Mouse (Mus musculus): ENCODE data around the gene Dmac2.
"Not testable (repeated sequence)": the region's sequence is repeated elsewhere in the genome, so short reads cannot be mapped to it uniquely, and the experiment has no call there.

The Dmac2 gene

DNA sequence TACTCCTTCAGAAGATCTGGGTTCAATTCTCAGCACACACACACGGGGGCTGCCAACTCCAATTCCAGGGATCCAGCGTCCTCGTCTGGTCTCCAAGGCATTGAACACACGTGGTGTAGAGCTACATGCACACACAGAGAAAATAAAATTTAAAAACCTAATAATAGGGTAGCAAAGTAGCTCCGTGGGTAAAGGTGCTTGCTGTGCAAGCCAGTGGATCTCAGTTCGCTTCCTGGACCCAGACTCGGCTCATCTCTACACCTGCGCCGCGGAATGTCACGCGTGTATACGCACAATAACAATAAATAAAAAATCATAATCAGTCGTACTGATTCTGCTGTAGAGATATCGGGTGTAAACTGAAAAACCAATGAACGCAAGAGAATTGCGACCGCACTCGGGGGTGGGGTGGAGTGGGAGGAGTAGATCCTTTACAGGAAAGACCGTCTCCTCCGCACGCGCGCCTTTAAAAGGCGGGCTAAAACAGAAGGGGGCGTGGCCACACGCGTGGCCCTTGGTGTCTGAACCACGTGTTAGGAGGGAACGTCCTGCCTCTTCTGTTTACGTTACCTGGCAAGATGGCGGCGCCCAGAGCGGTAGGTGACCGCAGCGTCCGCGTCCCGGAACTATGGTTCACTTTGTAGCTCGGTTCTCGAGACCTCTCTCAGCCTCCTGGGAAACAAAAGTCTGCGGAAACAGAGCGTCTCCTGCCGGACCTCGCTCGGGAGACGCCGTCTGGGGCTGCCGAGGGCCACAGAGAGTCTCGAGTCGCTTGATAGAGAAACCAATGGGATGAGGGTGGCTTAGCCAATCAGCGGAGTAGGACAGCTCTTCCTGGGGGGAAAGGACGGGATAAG lies at the start of gene Dmac2:
TSS of gene Dmac2 (plus strand) at position 550 of the 857 bp plus-strand sequence.
- peak; percentile 85 to 94 for DNase-seq (ENCODE audit: low read depth in 2 of 2, low spot score in 2 of 2)

DNA sequence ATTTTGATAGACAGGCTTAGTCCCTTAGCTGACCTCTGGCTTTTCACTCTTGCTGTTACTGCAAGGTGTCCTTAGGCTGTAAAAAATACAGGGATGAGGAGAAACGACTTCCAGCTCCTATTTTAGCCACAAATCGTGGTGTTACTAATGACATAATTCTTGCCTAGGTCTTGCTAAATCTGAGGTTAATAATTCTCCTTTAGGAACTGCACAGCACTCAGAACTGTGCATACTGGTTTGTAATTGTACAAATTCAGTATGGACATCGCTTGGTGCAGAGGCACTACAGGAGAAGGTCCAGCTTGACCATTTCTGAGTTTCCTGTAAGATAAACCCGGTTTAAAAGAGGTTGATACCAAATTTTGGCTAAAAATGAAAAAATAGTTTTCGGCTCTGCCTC lies 45.4 kb upstream of the Dmac2 start:
- not testable (repeated sequence) for DNase-seq (ENCODE audit: low read depth in 2 of 2, low spot score in 2 of 2)

DNA sequence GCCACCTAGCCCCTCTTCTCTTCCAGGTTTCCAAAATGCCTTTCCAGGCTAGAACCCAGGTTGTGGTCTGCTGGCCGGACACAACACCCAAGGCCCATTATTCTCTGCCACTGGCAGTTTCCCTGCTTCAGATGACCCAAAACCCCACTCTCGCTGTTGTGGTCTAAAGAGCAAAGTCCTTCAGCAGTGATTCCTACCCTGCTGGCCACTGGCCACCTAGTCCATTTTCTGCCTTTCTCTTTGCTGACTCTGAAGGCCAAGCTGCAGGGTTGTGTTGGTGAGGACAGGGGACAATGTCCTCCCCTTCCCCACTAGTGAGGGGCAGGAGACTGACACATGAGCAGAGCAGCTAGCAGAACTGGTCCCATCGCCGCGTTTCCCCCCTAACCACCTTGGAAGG lies 44.1 kb upstream of the Dmac2 start:
- no peak for DNase-seq (ENCODE audit: low read depth in 2 of 2, low spot score in 2 of 2)

DNA sequence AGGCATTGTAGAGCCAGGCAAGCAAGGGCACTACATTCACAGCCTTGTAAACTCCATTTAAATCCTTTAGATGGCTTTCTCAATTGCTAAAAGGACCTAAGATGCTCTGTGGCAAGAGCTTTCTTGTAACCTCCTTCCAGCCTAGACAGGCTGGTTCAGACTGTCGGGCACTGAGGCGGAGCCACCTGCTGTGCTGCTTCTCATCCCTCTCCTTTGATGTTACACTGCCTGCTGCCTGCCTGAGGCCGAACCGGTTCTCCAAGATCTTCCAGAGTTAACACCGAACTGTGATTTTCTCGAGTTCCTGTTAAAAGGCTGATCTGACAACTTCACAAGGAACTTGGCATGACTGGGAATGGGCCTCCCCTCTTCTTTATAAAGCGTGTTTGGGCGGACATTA lies 43.3 kb upstream of the Dmac2 start:
- DNase-seq (ENCODE audit: low read depth in 2 of 2, low spot score in 2 of 2), result no peak

DNA sequence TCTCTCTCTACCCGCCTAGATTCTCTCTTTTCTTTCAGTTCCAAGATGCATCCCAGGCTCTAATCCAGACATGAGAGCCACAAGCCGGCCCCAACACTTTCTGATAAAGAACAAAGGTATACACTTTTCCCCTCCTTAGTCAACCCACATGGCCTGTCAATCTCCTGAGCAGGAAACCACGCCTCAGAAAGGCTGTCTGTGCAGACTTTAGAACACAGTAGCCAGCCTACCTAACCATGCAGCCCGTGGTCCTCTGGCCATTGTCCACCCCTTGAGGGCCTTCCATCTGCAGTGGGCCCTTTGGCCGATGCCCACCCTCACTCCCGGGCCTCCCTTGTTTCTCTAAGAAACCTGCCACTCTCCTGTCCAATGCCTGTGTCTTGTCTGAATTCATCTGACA lies 42.9 kb upstream of the Dmac2 start:
- DNase-seq (ENCODE audit: low read depth in 2 of 2, low spot score in 2 of 2), result peak in 1 of 2 experiments; percentile 21

DNA sequence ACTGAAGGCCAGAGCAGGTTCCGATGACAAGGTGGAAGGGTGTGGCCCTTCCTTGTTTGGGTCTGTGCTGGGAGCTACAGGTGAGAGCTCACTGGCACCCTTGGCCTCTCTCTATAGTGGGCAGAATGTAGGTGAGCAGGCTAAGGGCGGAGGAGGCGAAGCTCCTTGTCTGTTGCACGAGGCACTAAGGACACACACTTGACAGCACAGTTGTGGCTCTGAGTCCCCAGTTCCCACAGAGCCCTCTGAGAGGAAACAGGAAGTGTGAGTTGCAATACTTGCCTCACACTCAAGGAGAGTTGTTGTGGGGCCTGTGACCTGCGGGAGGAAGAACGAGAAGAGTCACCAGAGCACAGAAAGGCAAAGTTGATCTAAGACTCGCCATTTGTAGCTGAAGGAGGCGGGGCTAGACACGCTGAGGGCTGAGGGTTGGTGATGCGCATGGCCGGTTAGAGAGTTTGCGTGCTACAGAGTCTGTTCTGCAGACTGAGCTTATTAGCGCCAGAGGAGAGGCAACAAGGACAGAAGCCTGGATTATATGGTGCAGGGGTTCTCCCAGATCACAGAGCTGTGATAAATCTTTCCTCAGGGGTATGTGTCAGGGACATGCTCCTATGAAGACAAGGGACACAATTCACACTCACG lies 42.3 kb upstream of the Dmac2 start:
- DNase-seq (ENCODE audit: low read depth in 2 of 2, low spot score in 2 of 2), result peak; percentile 17 to 30

DNA sequence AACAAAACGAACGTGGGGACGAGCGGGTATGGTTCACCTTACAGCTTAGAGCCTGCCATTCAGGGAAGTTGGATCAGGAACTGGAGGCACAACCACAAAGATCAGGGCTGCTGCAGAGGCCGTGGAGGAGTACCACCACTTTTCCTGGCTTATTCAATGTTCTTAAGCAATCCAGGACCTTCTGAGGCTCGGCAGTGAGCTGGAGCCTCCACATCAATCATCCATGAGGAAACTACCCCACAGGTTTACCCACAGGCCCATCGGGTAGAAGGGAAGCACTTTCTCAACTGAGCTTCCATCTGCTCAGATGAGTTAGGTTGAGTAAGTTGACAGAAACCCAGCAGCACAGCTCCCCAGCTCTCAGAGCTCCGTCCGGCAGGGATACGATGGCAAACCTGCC lies 39.8 kb upstream of the Dmac2 start:
- no peak for DNase-seq (ENCODE audit: low read depth in 2 of 2, low spot score in 2 of 2)

DNA sequence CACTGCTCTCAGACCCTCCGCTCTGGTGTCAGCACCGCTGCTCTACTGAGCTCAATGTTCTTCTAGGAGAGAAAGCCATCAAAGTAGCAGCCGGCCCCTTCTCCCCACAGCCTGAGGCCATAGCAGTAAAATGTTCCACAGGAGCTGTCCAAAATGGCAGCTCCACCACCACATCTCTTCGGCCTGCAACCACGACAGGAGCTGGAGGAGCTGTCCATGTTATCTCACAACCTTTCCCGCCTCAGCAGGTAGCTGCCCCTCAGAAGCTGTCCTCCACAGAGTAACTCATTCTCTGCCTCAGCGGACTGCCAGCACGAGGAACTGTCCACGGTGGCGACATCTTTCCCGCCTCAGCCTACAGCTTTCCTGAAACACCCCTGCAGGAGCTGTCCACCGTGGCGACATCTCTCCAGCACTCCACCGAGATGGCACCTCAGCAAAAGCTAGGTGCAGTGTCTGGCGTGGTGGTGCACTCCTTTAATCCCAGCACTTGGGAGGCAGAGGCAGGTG lies 36.9 kb upstream of the Dmac2 start:
- no peak for DNase-seq (ENCODE audit: low read depth in 2 of 2, low spot score in 2 of 2)

DNA sequence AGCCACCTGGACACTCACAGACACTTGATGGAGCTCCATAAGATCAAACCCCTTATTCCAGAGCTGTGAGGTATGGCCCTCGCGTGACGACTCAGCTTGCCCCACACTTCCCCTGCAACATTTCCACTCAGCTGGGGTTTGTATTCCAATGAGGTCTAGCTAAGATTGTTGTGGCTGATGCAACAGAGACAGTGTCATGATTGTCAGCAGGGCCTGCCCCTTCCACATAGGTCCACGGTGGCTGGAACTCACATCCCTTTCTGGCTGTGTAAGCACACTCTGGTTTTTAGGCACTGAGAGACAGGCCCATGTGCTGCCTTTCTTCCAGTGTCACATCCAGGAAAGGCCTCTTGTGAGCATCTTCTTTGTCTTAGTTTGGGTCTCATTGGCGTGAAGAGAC lies 34.6 kb upstream of the Dmac2 start:
- DNase-seq (ENCODE audit: low read depth in 2 of 2, low spot score in 2 of 2), result no peak

DNA sequence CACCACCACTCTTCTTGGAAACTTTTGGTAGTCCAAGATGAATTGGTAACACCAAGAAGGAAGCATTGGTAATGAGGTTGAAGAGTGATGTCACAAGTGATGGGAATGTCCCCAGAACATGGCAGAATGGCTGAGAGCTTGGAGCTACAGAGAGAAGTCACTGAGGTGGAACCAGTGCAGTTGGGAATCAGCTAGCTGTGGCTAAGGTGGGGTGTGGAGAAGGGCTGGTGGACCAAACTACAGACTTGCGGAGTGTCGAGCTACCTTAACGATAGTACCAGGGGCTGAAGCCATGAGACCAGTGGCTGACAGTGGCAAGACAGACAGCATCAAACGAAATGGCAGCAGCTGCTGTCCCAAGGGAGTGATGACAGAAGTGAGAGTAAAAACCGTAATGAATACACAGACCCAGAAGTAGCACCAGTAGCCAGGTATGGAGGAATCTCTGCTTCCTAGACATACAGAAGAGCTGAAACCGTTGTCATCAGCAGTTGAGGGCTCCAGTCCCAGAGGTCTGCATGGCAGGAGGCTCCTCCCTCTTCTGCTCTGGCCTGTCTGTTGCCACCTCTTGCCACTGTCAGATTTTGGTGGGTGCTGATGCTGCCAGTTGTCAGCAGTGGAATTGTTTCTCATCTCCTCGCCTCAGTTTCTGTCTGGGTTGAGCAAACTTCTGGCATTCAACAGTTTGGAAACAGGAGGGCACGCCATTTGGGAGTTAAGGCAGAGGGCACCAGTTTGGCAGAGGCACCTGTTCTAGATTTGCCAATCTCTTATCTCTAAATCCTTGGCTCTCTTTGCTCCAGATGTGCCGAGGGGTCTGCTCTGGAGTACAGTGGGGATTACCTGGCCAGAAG lies 33.6 kb upstream of the Dmac2 start:
- no peak for DNase-seq (ENCODE audit: low read depth in 2 of 2, low spot score in 2 of 2)

DNA sequence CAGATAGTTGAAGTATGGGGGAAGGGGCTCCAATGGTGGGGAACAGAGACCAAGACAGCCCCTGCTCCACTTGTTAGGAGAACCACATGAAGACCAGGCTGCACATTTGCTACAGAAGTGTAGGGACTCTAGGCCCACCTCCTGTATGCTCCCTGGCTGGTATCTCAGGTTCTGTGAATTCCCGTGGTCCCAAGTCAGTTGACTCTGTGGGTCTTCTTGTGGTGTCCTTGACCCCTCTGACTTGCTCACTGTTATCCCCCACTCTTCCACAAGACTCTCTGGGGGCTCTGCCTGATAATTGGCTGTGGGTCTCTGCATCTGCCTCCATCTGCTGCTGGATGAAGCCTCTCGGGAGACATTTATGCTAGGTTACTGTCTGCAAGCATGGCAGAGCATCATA lies 28.0 kb upstream of the Dmac2 start:
- no peak for DNase-seq (ENCODE audit: low read depth in 2 of 2, low spot score in 2 of 2)

DNA sequence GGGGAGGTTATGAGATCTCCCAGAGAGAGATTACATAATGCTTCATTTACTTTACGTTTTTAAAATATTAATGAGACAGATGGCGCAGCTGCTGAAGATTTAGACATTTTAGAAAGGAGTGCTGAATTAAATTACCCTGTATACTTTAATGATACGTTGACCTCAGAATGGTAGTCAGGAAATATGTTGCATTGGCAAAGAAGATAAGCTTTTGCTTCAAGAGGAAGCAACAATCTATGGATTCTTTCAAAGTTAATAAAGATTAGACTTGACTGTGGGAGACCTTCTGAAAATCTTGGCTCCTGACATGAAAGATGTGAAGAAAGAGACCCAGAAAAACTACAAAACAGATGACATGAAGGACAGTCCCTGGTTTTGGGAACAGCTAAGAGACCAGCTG lies 25.4 kb upstream of the Dmac2 start:
- no peak for DNase-seq (ENCODE audit: low read depth in 2 of 2, low spot score in 2 of 2)

DNA sequence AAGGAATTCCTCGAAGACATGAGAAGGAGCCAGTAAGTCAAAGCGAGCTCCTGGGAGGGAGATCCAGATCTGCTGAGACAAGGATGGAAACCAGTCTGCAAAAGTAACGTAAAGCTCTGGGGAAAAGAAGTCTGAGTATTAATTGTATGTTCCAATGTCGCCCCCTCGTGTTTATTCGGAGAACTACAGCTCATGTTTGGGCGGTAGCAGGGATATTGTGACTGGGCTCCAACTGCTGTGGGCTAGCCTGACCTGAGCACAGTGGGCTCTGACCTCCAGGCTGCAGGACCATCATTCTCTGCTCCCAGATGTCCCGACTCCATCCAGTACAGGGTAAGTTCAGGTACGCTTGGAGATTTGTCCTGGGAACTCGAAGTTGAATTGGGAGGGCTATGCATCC lies 19.6 kb upstream of the Dmac2 start:
- peak; percentile 74 to 79 for DNase-seq (ENCODE audit: low read depth in 2 of 2, low spot score in 2 of 2)

DNA sequence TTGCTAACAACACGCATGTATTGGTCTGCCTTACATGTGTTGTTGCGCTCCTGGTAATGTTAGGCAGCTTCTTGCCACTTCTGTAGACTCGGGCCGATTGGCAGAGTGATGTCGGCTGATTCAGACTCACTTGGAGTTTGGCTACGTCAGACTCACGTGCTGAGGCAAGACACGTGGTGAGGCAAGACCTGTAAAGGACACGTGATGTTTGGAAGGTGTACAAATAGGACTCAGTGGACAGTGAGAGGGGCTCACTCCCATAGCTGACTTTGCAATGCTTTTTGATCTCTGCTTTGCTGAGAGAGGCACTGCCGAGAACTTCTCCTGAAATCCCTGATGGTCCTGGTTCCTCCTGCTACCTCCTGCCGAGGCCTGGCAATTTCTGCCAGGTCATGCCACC lies 18.5 kb upstream of the Dmac2 start:
- DNase-seq (ENCODE audit: low read depth in 2 of 2, low spot score in 2 of 2), result no peak

DNA sequence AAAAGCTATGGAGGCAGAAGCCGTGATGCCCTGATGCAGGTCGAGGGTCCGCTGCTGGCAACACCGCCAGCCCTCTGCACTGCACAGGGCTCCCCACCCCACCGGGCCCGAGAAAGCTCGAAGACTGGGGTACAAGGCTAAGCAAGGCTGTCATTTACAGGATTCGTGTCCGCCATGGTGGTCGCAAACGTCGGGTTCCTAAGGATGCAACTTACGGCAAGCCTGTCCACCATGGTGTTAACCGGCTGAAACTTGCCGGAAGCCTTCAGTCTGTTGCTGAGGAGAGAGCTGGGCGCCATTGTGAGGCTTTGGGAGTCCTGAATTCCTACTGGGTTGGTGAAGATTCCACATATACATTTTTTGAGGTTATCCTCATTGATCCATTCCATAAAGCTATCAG lies 17.9 kb upstream of the Dmac2 start:
- DNase-seq (ENCODE audit: low read depth in 2 of 2, low spot score in 2 of 2), result no peak

DNA sequence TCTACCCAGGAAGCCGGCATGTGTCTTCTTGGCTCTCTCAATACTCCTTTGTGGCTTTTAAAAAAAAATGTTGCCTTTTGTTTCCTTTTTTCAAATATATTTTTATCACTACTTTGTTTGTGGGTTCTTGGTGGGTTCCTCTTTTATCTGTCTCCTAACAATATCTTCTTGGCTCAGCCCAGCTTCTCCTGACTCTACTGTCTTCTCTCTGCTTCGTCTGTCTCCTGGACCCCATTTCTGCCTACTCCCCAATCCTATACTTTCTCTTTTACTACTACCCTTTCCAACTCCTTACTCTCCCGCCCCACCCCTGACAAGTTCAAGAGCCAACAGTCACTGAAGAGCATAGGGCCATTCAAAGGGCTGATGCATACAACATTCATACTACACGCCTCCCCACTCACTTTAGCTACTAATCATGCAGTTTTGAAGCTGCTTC lies 12.6 kb upstream of the Dmac2 start:
- no peak for DNase-seq (ENCODE audit: low read depth in 2 of 2, low spot score in 2 of 2)

DNA sequence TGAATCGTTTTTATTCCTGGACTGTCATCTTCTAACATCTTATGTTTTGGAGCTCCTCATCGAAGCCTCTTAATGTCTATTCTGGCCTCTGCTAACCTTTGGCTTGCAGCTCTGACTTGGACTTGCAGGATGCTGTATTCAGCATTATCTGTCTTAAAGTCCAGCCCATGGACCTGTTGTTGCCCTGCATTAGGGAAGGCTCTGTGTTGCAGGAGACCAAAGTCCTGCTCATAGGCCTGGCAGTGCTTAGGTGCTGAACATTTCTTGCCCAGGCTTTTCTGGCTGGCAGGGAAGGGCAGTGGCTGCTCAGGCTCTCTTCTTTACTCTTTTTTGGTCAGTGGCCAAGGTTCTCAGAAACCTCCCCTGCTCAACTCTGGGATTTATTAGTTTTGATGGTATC lies 12.0 kb upstream of the Dmac2 start:
- DNase-seq (ENCODE audit: low read depth in 2 of 2, low spot score in 2 of 2), result no peak

DNA sequence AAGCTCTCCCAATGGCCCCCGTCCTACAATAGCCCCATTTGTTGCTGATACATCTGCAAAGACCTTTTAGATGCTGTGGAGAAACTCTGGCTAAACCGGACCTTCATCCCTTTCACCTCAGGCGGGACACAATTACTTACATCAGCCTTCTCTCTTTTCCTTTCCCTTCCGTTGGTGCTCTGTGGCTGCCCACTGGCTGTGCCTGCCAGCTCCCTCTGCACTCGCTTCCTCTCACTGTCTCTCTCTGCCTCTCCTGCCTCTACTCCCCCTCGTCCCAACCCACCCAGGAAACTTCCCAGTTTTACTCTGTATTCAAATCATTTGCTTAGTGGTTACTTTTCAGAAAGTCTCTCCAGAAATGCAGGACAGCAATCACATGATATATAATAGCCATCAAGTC lies 9.2 kb upstream of the Dmac2 start:
- DNase-seq (ENCODE audit: low read depth in 2 of 2, low spot score in 2 of 2), result no peak

DNA sequence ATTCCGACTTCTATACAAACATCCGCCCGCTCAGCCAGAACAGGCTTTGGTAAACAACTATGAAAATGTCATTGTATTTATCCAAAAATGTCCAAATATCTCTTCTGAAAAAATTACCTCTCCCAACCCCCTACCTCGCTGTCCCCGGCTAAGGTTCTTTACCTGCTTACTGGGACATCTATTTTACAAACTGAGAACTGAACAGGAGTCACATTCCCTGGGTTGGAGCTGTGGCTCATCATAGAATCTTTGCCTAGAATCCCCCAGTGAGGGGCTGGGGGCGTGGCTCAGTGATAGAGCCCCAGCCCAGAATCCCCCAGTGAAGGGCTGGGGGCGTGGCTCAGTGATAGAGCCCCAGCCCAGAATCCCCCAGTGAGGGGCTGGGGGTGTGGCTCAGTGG lies 7.7 kb upstream of the Dmac2 start:
- no peak for DNase-seq (ENCODE audit: low read depth in 2 of 2, low spot score in 2 of 2)

DNA sequence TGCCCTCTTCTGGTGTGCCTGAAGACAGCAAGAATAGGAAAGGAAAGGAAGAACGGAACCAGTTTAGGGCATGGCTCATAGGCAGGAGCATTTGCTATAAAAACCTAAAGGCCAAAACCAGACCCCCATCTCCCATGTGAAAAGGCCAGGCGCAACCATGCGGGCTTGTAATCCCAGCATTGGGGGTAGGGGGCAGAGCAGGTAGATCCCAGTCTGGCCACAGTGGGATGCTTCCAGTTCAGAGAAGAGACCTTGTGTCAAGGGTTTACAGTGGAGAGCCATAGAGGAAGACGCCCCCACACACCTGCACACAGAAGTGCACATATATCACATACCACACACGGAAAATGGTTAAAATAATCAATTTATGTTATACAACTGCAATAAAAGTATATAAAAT lies 5.1 kb upstream of the Dmac2 start:
- DNase-seq (ENCODE audit: low read depth in 2 of 2, low spot score in 2 of 2), result no peak

DNA sequence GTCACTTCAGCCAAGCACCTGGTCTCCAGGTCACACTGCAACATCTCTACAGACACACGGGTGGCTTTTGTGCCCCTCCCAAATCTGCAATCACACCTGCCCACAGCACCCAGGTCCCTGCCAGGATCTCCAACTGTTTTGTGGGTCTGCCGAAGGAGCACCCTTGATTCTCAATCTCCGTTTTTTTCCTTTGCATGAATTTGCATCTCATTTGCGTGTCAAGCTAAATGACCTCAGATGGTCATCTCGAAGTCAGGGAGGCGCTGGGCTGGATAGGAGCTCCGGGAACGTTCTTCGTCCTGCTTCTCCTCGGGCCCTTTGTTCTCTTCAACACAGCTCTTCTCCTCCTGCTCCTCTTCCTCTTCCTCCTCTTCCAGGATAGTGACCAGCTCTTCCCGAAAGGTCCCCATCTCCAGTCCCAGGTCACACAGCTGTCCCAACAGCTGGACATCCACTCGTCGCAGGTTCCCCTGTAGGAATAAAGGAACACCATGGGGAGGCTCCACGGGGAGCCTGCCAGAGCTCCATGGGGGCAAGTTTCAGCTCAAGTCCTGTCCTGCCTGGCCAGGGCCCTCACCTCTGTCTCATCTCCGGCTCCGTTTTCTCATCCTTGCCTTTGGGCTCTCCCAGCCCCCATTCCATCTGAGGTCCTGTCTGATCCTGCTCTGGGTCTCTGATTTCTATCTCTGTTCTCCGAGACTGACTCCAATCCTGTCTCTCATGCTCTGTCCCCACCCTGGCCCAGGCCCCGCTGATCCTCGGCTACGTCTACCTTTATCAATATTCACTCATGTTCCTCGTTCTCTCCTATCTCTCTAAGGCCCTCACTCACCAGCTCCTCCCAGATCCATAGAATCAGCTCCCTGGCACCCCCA lies 4.1 kb upstream of the Dmac2 start:
- DNase-seq (ENCODE audit: low read depth in 2 of 2, low spot score in 2 of 2), result no peak

Measured in CD8-positive naive resting alpha-beta T cell, adult 2 months (primary cell).